Mouse (Mus musculus) neutrophil, adult 5-6 weeks (primary cell): Measurements from ENCODE around the gene Upk3a. TPM values are rescaled to one million over a fixed set of nuclear protein-coding genes. Genes with fewer than 3 reads are reported as not detected.

ENCODE experiments used
- ATAC-seq: fragments of 151-379, 151-347 bp; 2 replicates; pipeline ENCODE4 v1.8.0; 2017; ENCODE audit warnings: mild to moderate bottlenecking, moderate TSS enrichment; ENCODE audit not compliant: insufficient number of reproducible peaks, poor library complexity, low FRiP score, severe bottlenecking; ENCODE audit errors: extremely low read depth
- total RNA-seq: library from RNA; stranded (forward); fragments of 200-1000 nt; gene quantifications from 2 replicates; pipeline ENCODE4 v1.2.3, GENCODE M21; 2017

The Upk3a gene
- total RNA-seq, 1 experiment from 2014 or later = not detected

DNA sequence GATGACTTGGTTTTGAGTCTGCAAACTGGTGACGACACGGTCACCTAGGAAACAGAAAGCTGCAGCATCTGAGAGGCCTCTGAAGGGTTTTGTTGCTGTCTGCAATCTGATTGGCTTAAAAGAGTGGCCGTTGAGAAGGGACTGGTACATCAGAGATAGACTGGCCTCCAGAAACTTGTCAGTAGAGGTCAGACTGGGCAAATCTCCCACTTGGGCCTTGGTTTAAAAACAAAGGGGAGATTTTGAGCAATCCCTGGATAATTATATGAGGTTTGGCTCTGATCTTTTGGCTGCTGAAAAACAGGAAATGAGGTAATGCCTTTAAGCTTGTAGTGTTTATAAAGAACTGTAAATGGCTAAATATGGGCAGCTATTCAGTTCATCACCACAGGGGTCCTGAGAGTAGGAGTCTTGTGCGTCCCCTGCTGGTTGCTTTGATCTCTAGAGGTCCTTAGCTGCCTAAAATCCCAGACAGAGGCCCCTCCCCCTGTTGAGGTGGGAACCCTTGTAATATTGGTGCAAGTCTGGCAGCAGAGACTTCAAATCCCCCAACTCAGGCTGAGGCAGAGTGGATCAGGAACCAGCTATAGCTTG lies 25.5 kb downstream of the Upk3a start:
- ATAC-seq = peak; percentile 88

DNA sequence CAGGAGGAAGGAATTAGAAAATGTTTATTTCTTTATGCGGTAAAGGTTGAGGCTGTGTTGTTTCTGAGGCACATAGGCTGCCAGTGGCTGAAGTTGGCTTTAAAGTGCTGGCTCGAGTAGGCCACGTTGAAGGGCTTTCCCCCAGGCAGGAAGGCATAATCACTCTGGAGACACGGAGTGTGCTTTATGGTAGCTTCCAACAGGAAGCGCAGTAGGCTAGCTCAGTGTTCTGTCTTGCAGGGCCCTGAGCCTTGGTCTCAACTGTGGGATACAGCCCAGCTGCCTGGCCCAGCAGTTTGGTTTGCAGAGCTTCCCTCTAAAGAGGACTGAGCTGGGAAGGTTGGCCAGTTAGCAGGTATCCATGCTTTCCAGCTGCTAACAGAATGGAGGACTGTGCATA lies 26.2 kb downstream of the Upk3a start:
- ATAC-seq = no peak

DNA sequence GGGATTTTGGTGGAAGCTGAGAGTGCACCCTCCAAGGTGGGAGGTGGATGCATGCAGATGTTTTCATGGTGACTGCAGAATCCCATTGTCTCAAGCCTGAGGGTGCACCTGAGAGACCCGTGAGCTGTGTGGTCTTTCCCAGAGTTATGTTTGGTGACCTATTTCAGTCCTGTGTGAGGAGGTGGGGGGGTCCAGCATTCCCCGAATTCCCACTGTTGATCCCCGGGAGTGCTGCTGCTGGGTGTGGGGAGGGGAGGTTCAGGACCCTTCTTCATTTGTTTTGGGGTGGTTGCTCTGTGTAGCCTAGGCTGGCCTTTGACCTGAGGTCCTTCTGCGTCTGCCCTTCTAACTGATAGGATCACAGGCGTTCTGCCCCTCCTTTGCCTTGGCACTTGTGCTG lies 26.8 kb downstream of the Upk3a start:
- ATAC-seq = no peak

DNA sequence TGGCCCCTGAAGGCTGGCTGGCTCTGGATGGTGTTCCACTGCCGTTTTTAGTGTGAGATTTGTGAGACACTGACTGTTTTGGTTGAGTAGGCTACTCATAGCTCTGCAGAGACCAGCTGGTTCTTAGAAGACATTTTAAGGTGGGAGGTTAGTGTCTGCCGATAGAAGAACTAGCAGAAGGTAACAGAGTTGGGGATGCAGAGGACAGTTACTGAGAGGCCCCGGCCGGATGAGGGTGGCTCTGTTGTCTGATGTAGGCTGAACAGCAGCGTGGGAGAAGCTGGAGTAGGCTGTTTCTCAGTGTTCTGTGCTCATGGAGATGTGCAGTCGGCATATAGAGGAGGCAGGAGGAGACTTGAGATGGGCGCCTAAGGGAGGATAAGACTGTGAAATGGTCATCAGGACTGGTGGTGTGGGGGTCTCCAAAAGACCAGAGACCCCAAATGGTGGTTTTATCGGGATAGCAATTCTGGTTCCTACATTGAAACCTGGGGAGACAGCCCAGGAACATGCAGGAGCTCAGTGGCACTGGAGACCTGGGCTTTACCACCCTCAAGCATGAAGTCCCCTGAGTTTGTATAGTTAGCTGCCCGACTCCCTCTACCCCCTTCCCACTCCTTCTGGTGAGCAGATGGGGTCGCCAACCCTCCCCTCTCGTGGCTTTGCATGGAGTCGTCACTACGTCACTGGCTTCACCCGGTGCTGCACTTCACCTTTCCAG lies 29.4 kb downstream of the Upk3a start:
- no peak for ATAC-seq

DNA sequence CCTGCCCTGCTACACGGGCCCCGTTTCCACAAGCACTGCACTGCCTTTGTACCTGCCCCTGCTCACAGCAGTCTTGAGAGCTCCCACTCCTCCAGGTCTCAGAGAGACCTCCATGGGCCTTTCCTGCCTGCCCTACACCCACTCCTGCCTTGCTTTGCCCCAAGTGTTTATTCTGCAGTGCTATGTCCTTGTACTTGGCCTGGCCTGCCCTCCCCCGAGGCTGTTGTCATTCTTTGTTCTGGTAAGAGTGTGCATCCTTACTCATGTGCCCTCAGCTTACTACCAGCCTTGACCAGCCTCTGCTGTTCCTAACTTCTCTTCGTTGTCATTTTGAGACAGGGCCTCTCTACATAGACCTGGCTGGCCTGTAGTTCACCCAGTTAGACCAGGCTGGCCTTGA lies 30.9 kb downstream of the Upk3a start:
- ATAC-seq = no peak

DNA sequence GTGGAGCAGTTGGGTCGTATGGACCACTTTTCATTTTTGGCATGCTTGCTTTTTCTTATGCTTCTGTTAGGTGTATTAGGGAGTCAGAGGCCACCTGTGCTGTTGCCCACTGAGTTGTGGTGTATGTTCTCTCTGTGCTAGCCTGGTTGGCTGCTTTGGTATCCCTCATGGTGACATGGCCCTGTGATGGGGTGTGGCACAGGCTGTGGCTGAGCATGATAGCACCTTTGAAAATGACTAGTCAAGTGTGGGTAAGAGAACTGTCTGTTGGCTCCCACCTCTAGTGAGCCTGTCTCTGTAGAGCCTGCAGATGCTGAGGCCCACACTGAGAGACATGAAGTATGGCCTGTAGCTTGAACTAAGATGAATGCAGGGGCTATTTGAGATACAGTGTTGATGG lies 32.8 kb downstream of the Upk3a start:
- ATAC-seq = no peak

DNA sequence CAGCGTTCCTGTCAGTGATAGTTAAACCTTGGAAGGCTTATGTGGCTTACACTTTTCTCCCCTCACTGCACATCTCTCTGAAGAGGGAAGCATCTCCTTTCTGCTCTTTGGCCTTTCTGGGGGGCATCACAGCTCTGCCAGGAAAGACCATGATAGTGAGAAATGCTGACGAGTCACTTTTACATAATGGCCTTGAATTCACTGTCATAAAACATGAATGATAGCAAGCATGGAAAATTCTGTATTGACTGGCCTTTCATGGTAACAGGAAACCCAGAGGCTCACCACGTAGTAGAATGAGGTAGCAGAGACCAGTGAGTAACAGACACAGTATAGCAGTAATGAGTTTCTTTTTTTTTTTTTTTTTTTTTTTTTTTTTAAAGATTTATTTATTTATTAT lies 37.2 kb downstream of the Upk3a start:
- no peak for ATAC-seq

DNA sequence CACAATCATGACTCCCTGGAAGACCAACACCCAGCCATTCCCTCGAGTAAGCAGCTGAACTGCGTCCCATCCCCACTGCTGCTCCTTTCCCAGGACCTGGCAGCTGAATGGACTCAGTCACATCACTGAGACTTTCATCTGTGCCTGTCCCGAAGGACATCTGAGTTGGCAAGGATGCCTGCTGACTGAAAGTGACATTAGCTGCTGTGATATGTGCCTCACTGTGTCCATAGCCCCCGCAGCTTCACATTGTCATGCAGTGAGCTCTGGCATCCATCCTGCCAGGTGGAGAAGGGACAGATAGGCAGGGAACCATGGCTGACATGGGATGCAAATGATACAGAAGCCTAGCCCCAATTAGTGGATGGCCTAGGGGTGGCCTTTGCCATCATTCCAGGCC lies 38.2 kb downstream of the Upk3a start:
- ATAC-seq = no peak

DNA sequence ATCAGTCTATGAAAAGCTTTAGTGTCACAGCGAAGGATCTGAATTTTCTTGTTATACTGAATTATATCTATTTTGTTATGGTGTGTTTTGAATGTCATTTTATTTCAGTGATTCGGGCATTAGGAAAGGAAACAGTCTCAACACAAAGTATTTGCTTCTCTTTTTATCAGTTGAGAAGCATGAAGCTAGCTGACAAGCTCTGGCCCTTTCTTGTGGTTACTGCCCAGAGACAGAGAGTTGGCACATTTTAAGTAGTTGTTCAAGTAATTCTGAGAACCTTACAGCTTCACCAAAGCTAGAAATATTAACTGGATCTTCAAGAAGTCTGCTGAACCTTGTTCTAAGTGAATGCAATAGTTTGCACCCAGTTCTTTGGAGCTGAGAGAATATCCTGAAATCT lies 46.5 kb downstream of the Upk3a start:
- ATAC-seq = no peak

DNA sequence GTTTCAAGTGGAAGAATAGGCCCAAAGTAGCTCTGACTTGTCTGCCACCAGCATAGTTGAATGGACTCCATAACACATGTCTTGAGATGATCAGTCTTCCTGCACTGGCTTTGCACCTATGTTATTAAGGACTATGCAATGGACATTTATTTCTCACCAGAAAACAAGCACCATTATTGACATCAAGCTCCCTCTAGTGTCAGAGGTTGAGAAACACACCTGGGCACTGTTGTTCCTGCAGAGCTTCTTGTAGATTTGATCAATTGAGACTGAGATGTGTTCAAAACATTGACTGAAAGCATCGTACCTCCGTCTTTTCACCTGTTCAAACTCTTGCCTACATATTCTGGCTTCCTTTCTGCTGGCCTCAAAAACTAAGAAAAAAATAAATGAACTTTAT lies 53.6 kb downstream of the Upk3a start:
- peak; percentile 63; the same call in 1 of the 2 replicates for ATAC-seq

Other genes starting within 250 kb of the Upk3a start
- 0.25 and 0.47 TPM in 2 replicates for gene Phf21b, start 161.1 kb upstream of the Upk3a start, total RNA-seq
- 0.47 and 0.49 TPM in 2 replicates for gene Gm29666, start 97.1 kb upstream of the Upk3a start, total RNA-seq
- gene Nup50, start 93.7 kb upstream of the Upk3a start, total RNA-seq = 38.1 and 38.2 TPM in 2 replicates
- 71.5 and 73.4 TPM in 2 replicates for gene 5031439G07Rik, start 28.6 kb upstream of the Upk3a start, total RNA-seq
- 9.4 and 13.8 TPM in 2 replicates for gene Fam118a, start 11.8 kb downstream of the Upk3a start, total RNA-seq
- not detected in 2 replicates for gene Smc1b, start 114.8 kb downstream of the Upk3a start, total RNA-seq
- gene Ribc2, start 114.9 kb downstream of the Upk3a start, total RNA-seq = not detected in 2 replicates
- gene Fbln1, start 188.8 kb downstream of the Upk3a start, total RNA-seq = not detected in 2 replicates